Mouse (Mus musculus) limb, embryonic 12.5 days (tissue): Measurements from ENCODE around the gene Lrrc52. TPM values are rescaled to one million over a fixed set of nuclear protein-coding genes. Genes with fewer than 3 reads are reported as not detected.
A peak's percentile ranks its signal among the peaks of the same experiment; 100 is the strongest.

Experiments
- ATAC-seq: fragments of 200-750 bp; cut with Nextera tagmentation; 2 replicates; pipeline ENCODE4 v1.8.0; 2017; ENCODE audit warnings: low read depth, moderate TSS enrichment; ENCODE audit not compliant: insufficient number of reproducible peaks, insufficient read depth, low FRiP score, low TSS enrichment
- H3K27ac ChIP-seq: fragments of 300-500 bp; sonication (generic); 2 replicates; pipeline ENCODE4 v1.5.1; 2016; ENCODE audit warnings: mild to moderate bottlenecking, moderate library complexity
- H3K27me3 ChIP-seq: fragments of 300-500 bp; sonication (generic); 2 replicates; pipeline ENCODE4 v1.6.1; 2016; ENCODE audit warnings: mild to moderate bottlenecking, moderate library complexity
- H3K36me3 ChIP-seq: fragments of 300-500 bp; sonication (generic); 2 replicates; pipeline ENCODE4 v1.6.1; 2016; ENCODE audit warnings: mild to moderate bottlenecking, moderate library complexity
- H3K4me1 ChIP-seq: fragments of 300-500 bp; sonication (generic); replicated peaks from 2 replicates; pipeline ENCODE4 v1.6.1; 2016
- H3K4me2 ChIP-seq: fragments of 300-500 bp; sonication (generic); 2 replicates; pipeline ENCODE4 v1.6.1; 2016; ENCODE audit warnings: mild to moderate bottlenecking, moderate library complexity
- H3K4me3 ChIP-seq: fragments of 300-500 bp; sonication (generic); replicated peaks from 2 replicates; pipeline ENCODE4 v1.5.1; 2016; ENCODE audit warnings: mild to moderate bottlenecking
- H3K9ac ChIP-seq: fragments of 300-500 bp; sonication (generic); replicated peaks from 2 replicates; pipeline ENCODE4 v1.6.1; 2016; ENCODE audit warnings: mild to moderate bottlenecking, moderate library complexity
- H3K9me3 ChIP-seq: fragments of 300-500 bp; sonication (generic); 2 replicates; pipeline ENCODE4 v1.6.1; 2016; ENCODE audit warnings: mild to moderate bottlenecking, moderate library complexity
- WGBS: fragments of 180-500 bp; shearing (Covaris S2); methylation state at CpG from one replicate; pipeline ENCODE4 v1.1.7; 2016; 5-methylcytosine and 5-hydroxymethylcytosine counted together
- polyA plus RNA-seq: library from polyadenylated mRNA; unstranded; fragments of >200 nt; fragmentation: Nextera tagmentation; extraction: Ambion mirVana; gene quantifications from 2 replicates; pipeline ENCODE4 v1.2.1, GENCODE M21; 2016

Lrrc52 gene
- polyA plus RNA-seq = not detected in 2 replicates

- H3K36me3 ChIP-seq = no peaks in the 10 kb centered on the region
- no peaks in the 10 kb centered on the region for H3K4me1 ChIP-seq
- ATAC-seq = no peak
- no peak within 1 kb of the TSS for H3K9ac ChIP-seq
- H3K9me3 ChIP-seq = no peaks in the 10 kb centered on the region
- H3K4me3 ChIP-seq = no peak within 1 kb of the TSS
- H3K4me2 ChIP-seq = no peak within 1 kb of the TSS
- H3K27ac ChIP-seq = no peak within 1 kb of the TSS
- peaks cover 18% of the 10 kb centered on the region for H3K27me3 ChIP-seq
- WGBS = 30% methylated on average over 9 of the region's 9 CpGs
These were observed at the start of gene Lrrc52 for GRCm38 (mm10) chr1:167466765-167467426. Lrrc52 (minus strand) TSS chr1:167466780.

- Histone ChIP-seq H3K9me3 (no peaks in the 10 kb centered on the region), H3K27me3 (no peaks in the 10 kb centered on the region), H3K4me1 (no peaks in the 10 kb centered on the region), H3K9ac (no peak overlapping the region), H3K4me3 (no peak overlapping the region), H3K36me3 (no peaks in the 10 kb centered on the region), H3K4me2 (no peak overlapping the region), H3K27ac (no peak overlapping the region)
- ATAC-seq = no peak
- 83% methylated on average over 9 of the region's 9 CpGs for WGBS
These were observed 45.0 kb upstream of the Lrrc52 start for GRCm38 (mm10) chr1:167511621-167512020.

GRCm38 (mm10) chr1:167506048-167506447 lies 39.5 kb upstream of the Lrrc52 start:
- no peak overlapping the region for H3K9ac ChIP-seq
- H3K27me3 ChIP-seq = 0 out of 2 replicates have a peak, but pooled peaks cover 4% of the 10 kb centered on the region
- no peak overlapping the region for H3K4me3 ChIP-seq
- no peak overlapping the region for H3K4me2 ChIP-seq
- no peaks in the 10 kb centered on the region for H3K9me3 ChIP-seq
- WGBS = 25% methylated on average over 7 of the region's 7 CpGs
- H3K27ac ChIP-seq = no peak overlapping the region
- H3K36me3 ChIP-seq = no peaks in the 10 kb centered on the region
- peaks cover 6% of the 10 kb centered on the region for H3K4me1 ChIP-seq
- no peak for ATAC-seq

GRCm38 (mm10) chr1:167505427-167505826 lies 38.8 kb upstream of the Lrrc52 start:
- H3K36me3 ChIP-seq = no peaks in the 10 kb centered on the region
- 94% methylated on average over 1 of the region's 1 CpGs for WGBS
- no peak for ATAC-seq
- H3K4me2 ChIP-seq = no peak overlapping the region
- peaks cover 6% of the 10 kb centered on the region for H3K4me1 ChIP-seq
- H3K27ac ChIP-seq = no peak overlapping the region
- H3K4me3 ChIP-seq = no peak overlapping the region
- peaks cover 8% of the 10 kb centered on the region; the same call in 1 of the 2 replicates for H3K27me3 ChIP-seq
- no peaks in the 10 kb centered on the region for H3K9me3 ChIP-seq
- H3K9ac ChIP-seq = no peak overlapping the region

- Histone ChIP-seq H3K27me3 (peaks cover 30% of the 10 kb centered on the region), H3K4me1 (peaks cover 34% of the 10 kb centered on the region), H3K9ac (no peak overlapping the region), H3K4me2 (no peak overlapping the region), H3K36me3 (no peaks in the 10 kb centered on the region), H3K4me3 (no peak overlapping the region), H3K9me3 (no peaks in the 10 kb centered on the region), H3K27ac (no peak overlapping the region)
- ATAC-seq = peak; percentile 75; the same call in 1 of the 2 replicates
- 33% methylated on average over 12 of the region's 12 CpGs for WGBS
These were observed 32.7 kb upstream of the Lrrc52 start for GRCm38 (mm10) chr1:167499097-167499850.

GRCm38 (mm10) chr1:167497991-167498390 lies 31.4 kb upstream of the Lrrc52 start:
- no peak overlapping the region for H3K4me3 ChIP-seq
- H3K36me3 ChIP-seq = no peaks in the 10 kb centered on the region
- H3K9me3 ChIP-seq = no peaks in the 10 kb centered on the region
- H3K4me1 ChIP-seq = peaks cover 34% of the 10 kb centered on the region
- H3K9ac ChIP-seq = no peak overlapping the region
- whole genome bisulfite sequencing = 26% methylated on average over 10 of the region's 10 CpGs
- no peak overlapping the region for H3K4me2 ChIP-seq
- no peak overlapping the region for H3K27ac ChIP-seq
- H3K27me3 ChIP-seq = peaks cover 25% of the 10 kb centered on the region
- ATAC-seq = no peak

- Histone ChIP-seq H3K9me3 (no peaks in the 10 kb centered on the region), H3K4me2 (no peak overlapping the region), H3K27me3 (peaks cover 25% of the 10 kb centered on the region), H3K36me3 (no peaks in the 10 kb centered on the region), H3K27ac (no peak overlapping the region), H3K4me1 (peaks cover 34% of the 10 kb centered on the region), H3K4me3 (no peak overlapping the region), H3K9ac (no peak overlapping the region)
- ATAC-seq = no peak
- WGBS = 35% methylated on average over 3 of the region's 3 CpGs
These were observed 31.0 kb upstream of the Lrrc52 start for GRCm38 (mm10) chr1:167497560-167497959.

GRCm38 (mm10) chr1:167491501-167491900 lies 24.9 kb upstream of the Lrrc52 start:
- no peak overlapping the region for H3K4me3 ChIP-seq
- H3K27ac ChIP-seq = no peak overlapping the region
- H3K9ac ChIP-seq = no peak overlapping the region
- no peaks in the 10 kb centered on the region for H3K27me3 ChIP-seq
- H3K4me1 ChIP-seq = 0 out of 2 replicates have a peak, but pooled peaks cover 3% of the 10 kb centered on the region
- 86% methylated on average over 7 of the region's 7 CpGs for WGBS
- no peaks in the 10 kb centered on the region for H3K9me3 ChIP-seq
- H3K4me2 ChIP-seq = no peak overlapping the region
- ATAC-seq = no peak
- H3K36me3 ChIP-seq = no peaks in the 10 kb centered on the region

GRCm38 (mm10) chr1:167487933-167488332 lies 21.4 kb upstream of the Lrrc52 start:
- H3K9me3 ChIP-seq = no peaks in the 10 kb centered on the region
- no peaks in the 10 kb centered on the region for H3K27me3 ChIP-seq
- no peak for ATAC-seq
- 94% methylated on average over 5 of the region's 5 CpGs for WGBS
- no peak overlapping the region for H3K9ac ChIP-seq
- H3K4me2 ChIP-seq = no peak overlapping the region
- no peak overlapping the region for H3K4me3 ChIP-seq
- H3K36me3 ChIP-seq = no peaks in the 10 kb centered on the region
- no peak overlapping the region for H3K27ac ChIP-seq
- H3K4me1 ChIP-seq = 0 out of 2 replicates have a peak, but pooled peaks cover 3% of the 10 kb centered on the region

GRCm38 (mm10) chr1:167486959-167487680 lies 20.5 kb upstream of the Lrrc52 start:
- Histone ChIP-seq H3K27ac (no peak overlapping the region), H3K27me3 (no peaks in the 10 kb centered on the region), H3K9me3 (no peaks in the 10 kb centered on the region), H3K9ac (no peak overlapping the region), H3K4me2 (no peak overlapping the region), H3K4me1 (0 out of 2 replicates have a peak, but pooled peaks cover 3% of the 10 kb centered on the region), H3K4me3 (no peak overlapping the region), H3K36me3 (no peaks in the 10 kb centered on the region)
- WGBS = 78% methylated on average over 3 of the region's 3 CpGs
- no peak for ATAC-seq

GRCm38 (mm10) chr1:167482863-167483262 lies 16.3 kb upstream of the Lrrc52 start:
- H3K9ac ChIP-seq = no peak overlapping the region
- no peak overlapping the region for H3K4me3 ChIP-seq
- no peak overlapping the region for H3K27ac ChIP-seq
- H3K9me3 ChIP-seq = no peaks in the 10 kb centered on the region
- WGBS = 82% methylated on average over 4 of the region's 4 CpGs
- no peaks in the 10 kb centered on the region for H3K4me1 ChIP-seq
- H3K4me2 ChIP-seq = no peak overlapping the region
- H3K27me3 ChIP-seq = no peaks in the 10 kb centered on the region
- ATAC-seq = no peak
- H3K36me3 ChIP-seq = no peaks in the 10 kb centered on the region
